Mouse (Mus musculus) CD4-positive helper T cell, adult 2 months (primary cell): ENCODE measurements at regions not wholly inside any gene's neighbourhood (a gene's known extent, or its start where the extent isn't known, plus 50 kb on each side); places are given as distances from the start of the nearest gene placed in this dataset.

Source experiments
- DNase-seq: peaks from one replicate; pipeline ENCODE4 v3.0.0-alpha.2; 2012; ENCODE audit warnings: low read depth, missing footprints, low spot score

- DNase-seq = no peak
Observed at GRCm38 (mm10) chr4:142785386-142785785, 427.4 kb downstream of the Prdm2 start.

DNA sequence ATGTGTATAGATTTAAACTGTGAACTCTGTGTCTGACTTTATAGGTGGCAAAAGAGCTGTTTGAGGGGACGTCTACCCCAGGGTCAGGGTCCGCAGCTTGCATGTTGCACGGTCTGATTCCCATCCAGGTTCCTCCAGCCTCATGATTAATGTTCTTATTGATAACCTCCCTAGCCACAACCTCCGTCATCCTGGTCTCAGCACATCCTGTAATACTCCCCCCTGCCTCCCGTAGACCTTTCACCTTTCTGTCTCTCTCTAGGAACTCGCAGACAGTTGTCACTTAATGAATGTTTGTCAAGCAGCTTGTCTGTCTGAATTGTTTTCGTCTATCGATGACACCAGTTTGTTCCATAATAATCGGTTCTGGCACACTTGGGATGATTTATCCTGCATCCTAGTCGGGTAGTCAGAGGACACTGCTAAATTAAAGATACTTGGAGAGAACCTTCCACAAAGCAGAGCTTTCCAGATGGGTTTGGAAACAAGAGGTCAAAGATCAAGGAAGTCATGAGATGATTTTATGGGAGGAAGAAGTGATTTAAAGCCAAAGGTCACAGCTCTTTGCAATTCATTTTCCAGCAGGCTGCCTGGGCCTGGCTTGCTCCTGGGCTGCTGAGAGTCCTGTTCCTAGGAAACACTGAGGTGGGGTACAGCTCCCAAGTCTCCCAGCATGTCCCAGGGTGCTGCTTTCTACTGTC is 435.9 kb downstream of the Prdm2 start:
- DNase-seq = no peak

DNA sequence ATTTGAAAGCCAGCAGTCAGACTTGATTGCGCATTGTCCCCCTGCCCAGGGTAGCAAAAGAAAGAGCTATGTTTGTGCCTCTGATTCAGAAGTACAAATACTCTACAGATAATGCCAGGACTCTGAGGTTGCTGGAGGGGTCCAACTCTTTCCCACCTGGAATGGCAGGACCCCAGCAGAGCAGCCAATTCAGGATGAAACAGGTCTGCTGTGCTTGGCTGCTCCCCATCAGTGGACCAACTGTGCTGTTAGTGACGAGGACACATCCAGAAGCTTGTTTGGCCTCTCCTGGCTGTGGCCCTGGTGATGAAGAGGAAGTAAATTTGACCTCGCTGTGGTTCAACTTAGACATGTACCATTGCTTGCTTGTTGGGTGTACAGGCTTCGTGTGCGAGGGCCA is 437.8 kb downstream of the Prdm2 start:
- DNase-seq = no peak

DNA sequence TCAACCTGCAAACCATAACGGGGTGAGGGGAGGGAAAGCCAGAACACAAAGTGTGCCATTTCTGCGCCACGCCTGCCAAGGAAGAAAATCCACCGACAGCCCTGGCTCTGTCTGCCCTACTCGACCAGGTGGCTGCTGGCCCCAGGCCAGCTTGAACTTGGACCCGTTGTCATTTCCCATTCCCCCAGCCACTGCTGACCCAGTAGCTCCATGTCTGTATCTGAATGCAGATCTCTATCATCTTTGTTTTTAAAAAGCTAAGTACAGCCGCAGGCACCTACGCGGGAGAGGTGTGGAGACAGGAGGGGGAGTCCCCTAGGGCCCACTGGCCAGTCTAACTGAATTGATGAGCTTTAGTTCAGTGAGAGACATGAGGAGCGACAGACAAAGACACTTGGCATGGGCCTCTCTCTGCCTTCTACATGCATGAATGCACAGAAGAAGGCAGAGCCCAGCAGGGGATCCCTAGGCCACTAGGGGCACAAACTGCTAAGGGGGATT is 439.1 kb downstream of the Prdm2 start:
- DNase-seq = no peak

GRCm38 (mm10) chr4:142772751-142773455 is 439.9 kb downstream of the Prdm2 start:
- DNase-seq = no peak

DNA sequence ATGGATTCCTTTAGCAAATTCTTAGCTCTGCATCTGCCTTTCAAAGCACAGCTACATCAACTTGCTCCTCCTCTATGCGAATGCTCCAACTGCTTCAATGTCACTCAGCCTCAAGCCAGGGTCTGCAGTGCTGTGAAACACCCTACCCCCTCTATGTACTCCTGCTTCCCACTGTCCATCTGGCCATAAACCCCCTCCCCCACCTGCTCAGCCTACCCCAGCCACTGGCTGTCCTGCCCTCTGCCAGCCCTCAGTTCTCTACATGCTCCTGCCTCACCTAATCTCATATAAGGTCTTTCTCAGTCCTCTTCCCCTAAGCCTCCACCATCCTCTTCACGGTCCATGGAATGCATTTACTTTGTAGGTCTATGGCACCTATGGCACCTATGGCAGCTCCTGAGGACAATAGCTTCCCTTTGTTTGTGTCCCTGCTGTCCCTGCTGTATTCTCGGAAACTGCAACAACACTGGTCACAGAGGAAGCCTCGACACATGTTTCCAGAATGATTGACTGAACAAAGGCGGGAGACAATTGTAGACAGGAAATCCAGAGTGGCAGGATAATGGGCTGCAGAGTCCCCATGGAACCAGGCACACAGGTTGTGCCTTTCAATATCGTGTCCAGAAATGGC is 441.2 kb downstream of the Prdm2 start:
- no peak for DNase-seq

DNA sequence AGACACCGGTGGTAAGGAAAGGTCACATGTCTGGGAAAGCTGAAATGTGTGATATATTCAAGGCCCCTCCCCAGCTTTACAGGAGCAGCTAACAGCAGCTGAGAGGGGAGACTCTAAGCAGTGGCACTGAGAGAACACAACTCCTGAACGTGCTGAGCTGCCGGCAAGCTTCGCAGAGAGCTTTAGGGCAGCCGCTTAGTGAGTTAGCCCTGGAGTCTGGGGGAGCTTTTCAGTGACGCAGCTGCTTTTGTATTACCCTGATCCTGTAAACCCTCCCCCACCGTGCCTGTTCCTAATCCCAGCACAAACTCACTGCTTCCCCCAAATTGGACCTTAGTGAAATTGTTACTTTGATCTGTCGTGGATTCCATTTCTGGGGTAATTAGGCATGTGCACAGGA is 442.6 kb downstream of the Prdm2 start:
- DNase-seq = no peak

- DNase-seq = no peak
Observed at GRCm38 (mm10) chr4:142767665-142768064, 445.1 kb downstream of the Prdm2 start.

DNA sequence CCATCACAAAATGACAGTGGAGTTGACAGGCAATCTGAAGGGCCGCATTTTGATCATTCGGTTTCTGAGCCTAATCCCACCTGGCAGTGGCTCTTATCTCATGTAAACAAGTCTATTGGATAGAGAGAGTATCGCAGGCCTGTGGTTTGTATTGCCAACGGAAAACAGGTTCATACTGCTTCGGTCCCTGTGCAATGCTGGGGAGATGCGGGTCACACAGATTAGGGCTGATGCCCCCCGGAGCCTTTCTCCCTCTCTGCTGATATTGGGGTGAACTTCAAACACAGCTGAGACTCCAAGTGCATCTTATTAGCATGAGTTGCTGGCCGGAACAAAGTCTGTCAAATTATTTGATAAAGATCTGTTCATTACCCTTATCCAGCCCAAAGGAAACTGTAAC is 451.2 kb downstream of the Prdm2 start:
- DNase-seq = no peak

DNA sequence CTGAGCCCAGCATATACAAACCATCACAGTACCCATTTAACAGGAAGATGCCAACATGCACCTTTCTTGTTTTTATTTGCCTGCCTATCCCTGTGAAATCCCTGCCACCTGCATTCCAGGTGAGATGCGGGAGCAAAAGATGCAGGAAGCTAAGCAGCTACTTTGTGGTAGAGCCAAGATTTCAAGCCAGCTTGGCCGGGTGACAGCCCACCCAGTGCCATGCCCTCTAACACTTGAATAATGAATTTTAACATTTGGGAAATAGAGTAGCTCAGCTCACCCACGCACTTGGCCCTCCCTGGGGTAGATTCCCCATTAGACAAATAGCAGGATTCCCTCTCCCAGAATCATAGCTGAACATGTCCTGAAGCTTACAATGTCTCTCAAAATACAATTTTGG is 454.7 kb downstream of the Prdm2 start:
- DNase-seq = no peak

DNA sequence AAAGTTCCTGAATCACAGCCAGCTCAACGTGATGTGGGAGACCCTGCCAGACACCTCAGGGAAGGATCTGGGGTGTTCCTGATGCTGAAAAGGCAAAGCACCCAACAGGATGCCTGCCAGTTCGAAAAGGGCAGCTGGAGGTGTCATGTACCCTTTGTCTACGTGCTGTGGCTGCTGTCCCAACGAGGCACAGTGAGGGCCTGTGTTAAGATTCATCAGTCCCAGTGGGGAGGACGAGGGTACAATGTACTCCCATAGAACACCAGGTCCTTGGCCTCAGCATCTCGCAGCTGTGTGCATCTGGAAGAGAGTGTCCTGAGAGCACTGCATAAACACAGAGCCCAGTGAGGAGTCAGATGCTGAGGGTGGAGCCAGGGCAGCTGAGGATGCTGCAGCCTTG is 456.5 kb downstream of the Prdm2 start:
- DNase-seq = no peak

- DNase-seq = no peak
Observed at GRCm38 (mm10) chr4:142749918-142750317, 462.9 kb downstream of the Prdm2 start.

- DNase-seq = no peak
Observed at GRCm38 (mm10) chr4:142723554-142723907, 484.3 kb upstream of the Kazn start.

GRCm38 (mm10) chr4:142722845-142723553 is 483.8 kb upstream of the Kazn start:
- DNase-seq = no peak

DNA sequence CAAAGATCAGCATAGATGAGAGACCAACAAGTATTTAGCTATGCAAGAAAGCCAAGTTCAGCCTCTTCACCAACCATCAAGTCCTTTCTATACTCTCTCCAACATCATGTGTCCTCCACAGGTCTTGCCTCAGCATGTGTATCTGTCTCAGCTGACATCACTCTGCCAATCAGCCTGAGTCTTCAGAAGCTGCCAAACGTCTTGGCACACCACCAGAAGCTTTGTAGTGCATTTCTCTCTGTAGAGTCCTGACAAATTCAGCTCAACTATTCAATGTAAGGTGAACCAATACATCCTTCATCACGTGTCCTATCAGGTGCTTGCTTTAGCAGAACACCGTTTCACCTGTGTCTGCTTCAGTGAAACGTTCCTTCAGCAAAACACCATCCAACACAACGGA is 462.4 kb upstream of the Kazn start:
- no peak for DNase-seq

- DNase-seq = no peak
Observed at GRCm38 (mm10) chr4:142694926-142695325, 455.7 kb upstream of the Kazn start.

DNA sequence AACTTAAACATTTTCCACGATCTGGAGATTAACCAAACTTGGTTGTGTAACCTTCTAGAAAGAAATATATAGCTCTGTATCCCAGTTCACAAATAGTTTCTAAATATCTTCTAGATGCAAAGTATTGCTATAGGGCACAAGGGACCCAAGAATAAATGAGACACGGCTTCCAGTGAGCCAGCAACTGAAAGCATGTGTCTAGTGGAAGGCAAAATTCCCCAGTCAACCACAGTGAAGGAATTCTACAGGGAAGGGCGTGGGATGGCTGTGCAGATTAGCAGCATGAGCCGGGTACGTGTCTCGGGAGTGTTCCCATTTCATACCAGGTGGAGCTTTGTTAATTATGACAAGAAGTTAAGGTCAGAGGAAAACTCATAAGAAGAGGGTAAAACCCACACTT is 449.0 kb upstream of the Kazn start:
- DNase-seq = no peak

GRCm38 (mm10) chr4:142677426-142677825 is 438.2 kb upstream of the Kazn start:
- DNase-seq = no peak

DNA sequence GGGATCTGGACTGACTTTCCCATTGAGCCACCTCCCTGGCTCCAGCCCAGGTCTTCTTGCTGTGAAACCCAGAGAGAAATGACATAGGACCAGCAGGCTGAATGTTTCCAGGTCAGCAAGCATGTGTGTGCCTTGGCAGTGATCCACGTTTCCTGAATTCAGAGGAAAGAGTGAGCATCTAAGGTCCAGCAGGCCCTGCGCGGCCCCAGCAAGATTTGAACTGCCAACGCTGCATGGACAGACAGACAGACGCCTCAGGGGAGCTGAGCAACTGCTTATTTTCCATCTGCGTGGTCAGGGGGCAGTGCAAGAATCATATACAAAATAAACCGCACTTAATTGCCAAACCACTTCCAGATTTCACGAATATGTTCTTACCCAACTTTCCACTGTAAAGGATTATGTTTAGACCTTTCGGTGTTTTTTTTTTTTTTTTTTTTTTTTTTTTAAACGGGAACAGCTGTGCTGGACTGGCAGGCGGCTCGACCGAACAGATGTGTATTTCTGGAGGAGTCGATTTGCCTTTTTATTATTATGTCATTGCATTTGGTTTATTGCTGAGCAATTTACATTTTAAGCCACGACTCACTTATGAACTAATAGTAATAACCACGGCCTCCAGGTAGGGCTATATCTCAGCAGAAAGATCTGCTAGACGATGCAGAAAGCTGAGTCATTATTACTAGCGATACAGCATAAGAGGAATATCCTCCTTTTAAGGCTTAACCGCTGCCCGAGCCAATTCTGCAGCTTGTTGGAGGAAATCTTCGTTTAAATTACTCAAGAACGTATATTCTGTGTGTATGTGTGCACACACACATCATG is 435.7 kb upstream of the Kazn start:
- DNase-seq = no peak

DNA sequence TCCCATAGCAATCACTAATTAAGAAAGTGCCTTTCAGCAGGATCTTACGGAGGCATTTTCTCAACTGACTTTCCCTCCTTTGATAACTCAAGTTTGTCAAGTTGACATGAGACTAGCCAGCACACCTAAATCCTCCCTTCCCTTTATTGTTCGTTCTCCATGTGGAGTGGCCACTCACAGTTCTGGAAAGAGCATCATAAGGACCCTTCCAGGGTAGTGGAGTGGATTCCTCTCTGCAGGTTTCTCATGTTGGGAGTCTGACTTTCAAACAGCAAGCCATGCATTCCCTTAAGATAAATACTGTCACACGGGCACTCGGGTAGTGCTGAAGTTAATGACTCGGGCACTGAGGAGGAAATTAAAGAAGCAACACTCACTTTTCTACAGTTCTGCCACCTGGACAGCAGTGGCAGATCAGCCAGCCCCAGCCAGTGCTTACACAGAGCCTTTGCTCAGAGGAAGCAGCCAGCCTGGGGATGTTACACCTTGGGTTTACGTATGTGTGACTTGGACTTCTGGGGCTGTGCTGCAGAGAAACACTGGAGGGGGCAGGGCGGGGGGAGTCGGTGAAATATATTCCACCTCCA is 432.8 kb upstream of the Kazn start:
- DNase-seq = no peak

GRCm38 (mm10) chr4:142664781-142665180 is 425.6 kb upstream of the Kazn start:
- DNase-seq = no peak
